Mouse (Mus musculus) skeletal muscle tissue, adult 2 months (tissue): ENCODE results near the gene Daam1.

Experiments
- DNase-seq: peaks from one replicate; pipeline ENCODE4 v3.0.0-alpha.2; 2012; ENCODE audit warnings: low read depth, low spot score

Gene Daam1

GRCm38 (mm10) chr12:71863846-71864543 is 33.1 kb downstream of the Daam1 start:
- peak; percentile 83 for DNase-seq

DNA sequence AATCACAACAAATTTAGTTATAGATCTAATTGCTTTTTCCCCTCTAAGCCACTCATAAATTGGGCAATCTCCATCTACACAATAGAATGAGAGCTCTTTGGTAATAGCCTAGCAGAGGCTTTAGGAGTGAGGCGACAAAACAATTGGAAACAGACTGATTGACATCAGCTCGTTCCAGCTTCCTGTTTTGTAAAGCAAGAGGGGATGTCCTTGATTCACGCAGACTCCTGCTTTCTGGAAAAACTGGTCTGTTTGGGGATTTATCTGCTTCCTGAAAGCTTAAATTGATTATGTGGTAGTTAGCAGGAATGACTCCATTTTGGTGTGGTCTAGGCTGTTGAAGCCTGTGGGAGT is 33.6 kb downstream of the Daam1 start:
- DNase-seq, result no peak

- DNase-seq, result no peak
These were observed 35.1 kb downstream of the Daam1 start for GRCm38 (mm10) chr12:71865937-71866336.

DNA sequence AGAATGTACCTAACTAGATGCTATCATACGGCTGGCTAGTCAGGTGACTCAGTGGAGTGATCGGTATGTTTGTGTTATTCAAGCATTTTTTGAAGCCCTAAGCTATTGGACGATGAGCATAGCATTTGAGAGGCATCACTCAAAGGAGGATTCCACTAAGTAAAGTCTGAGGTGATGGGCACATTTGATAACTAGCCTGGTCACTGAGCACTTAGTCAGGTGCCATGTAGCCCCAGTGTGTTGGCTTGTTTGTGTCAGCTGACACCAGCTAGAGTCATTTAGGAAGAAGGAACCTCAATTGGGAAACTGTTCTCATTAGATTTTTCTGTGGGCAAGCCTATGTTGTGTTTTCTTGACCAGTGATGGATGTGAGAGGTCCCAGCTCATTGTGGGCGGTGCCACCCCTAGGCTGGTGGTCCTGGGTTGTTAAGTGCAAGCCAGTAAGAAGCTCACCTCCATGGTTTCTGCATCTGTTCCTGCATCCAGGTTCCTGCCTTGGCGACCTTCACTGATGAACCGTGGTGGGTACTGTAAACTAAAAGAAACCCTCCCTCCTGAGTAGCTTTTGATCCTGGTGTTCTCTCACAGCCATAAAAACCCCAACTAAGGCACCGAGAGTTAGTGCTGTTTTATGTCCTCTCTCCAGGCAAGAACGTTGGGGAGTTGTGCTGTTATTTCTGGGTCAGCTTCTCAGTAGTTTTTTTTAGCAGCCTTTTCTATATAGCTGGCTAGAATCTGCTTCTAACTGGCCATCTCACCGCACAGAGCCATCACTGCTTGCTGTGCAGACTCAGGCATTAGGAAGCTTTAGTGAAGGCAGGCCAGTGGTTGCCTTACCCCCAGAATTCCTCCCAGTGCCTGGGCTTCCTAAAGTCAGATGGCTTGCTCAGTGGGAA is 36.7 kb downstream of the Daam1 start:
- DNase-seq, result no peak

DNA sequence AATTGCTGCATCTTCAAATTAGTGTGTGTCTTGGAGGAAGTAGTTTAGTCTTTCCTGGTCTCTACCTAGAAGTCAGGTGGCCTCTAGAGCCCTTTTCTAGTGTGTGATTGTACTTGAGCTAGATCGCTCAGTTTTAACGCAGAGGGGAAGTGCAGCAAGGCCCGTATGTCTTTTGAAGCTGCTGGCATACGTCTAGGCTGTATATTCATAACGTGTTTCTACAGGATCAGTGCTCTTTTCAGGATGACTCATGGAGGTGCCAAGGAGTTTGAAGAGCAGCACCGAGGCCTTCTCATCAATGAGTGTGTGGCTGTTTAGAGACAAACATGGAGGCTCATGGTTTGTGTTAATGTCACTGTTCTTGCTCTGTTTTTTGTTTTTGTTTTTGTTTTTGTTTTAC is 39.8 kb downstream of the Daam1 start:
- DNase-seq, result no peak

- no peak for DNase-seq
These were observed 41.5 kb downstream of the Daam1 start for GRCm38 (mm10) chr12:71872330-71872729.

- DNase-seq, result no peak
These were observed 43.7 kb downstream of the Daam1 start for GRCm38 (mm10) chr12:71874561-71874960.

GRCm38 (mm10) chr12:71874984-71875383 is 44.1 kb downstream of the Daam1 start:
- no peak for DNase-seq

- DNase-seq, result peak; percentile 46
These were observed 45.0 kb downstream of the Daam1 start for GRCm38 (mm10) chr12:71875761-71876489.

GRCm38 (mm10) chr12:71880987-71881386 is 50.1 kb downstream of the Daam1 start:
- no peak for DNase-seq

- DNase-seq, result no peak
These were observed 50.6 kb downstream of the Daam1 start for GRCm38 (mm10) chr12:71881477-71881876.

- DNase-seq, result peak; percentile 53
These were observed 52.3 kb downstream of the Daam1 start for GRCm38 (mm10) chr12:71883066-71883711.

DNA sequence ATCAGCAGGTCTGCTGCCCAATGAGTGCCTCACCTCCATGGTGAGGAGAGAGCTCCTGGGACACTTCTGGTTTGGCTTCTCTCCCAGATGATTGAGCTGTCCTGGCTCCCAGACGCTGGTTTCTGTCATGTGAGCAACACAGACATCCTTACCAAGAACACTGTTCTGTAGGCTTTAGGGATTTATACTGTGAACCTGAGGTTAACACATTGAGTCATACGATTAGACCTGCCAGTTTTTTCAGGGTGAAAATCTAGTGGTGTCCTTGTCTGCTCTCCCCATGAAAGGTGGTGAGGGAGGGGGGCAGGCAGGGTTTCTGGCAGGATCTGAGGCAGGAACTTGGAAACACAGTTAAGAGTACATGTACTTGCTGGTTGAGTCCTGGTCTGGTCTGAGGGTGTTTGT is 54.3 kb downstream of the Daam1 start:
- DNase-seq, result peak; percentile 70

- DNase-seq, result peak; percentile 69
These were observed 54.8 kb downstream of the Daam1 start for GRCm38 (mm10) chr12:71885717-71886116.

GRCm38 (mm10) chr12:71886406-71886805 is 55.5 kb downstream of the Daam1 start:
- peak; percentile 40 for DNase-seq

DNA sequence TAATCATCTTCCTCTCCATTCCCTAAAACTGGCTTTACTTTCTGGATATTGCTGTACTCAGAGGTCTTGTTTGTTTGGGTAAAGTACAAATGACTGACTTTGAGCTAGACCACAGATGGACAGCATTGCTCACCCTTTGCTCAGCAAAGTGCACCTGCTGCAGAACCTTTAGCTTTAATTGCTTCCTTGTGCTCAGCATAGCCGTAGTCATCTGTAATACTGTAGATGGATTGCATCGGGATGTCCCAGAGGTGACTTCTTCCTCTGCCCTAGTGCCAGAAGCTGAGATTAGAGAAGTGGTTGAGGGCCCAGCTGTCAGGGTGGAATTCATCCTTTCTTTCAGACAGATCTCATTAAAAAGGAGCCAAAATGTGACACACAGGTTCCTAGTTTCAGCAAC is 56.1 kb downstream of the Daam1 start:
- no peak for DNase-seq

DNA sequence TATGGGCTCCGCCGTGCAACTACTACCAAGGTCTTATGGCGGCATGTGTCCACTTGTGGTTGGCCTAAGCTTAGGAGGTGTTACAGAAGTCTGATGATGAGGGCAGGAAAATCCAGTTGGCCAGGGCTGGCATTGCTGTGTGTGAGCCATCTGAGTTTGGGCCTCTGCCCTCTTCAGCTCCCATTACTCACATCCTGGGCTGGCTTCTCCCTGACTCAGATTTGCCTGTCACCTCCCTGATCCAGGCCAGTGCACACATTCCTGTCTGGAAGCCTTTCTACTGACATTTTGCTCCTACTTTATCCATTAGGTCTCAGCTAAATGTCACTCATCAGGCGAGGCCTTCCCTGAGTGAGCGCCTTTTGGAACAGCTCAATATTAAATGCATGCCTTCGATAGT is 57.5 kb downstream of the Daam1 start:
- peak; percentile 78 for DNase-seq

GRCm38 (mm10) chr12:71889266-71889665 is 58.4 kb downstream of the Daam1 start:
- DNase-seq, result no peak

DNA sequence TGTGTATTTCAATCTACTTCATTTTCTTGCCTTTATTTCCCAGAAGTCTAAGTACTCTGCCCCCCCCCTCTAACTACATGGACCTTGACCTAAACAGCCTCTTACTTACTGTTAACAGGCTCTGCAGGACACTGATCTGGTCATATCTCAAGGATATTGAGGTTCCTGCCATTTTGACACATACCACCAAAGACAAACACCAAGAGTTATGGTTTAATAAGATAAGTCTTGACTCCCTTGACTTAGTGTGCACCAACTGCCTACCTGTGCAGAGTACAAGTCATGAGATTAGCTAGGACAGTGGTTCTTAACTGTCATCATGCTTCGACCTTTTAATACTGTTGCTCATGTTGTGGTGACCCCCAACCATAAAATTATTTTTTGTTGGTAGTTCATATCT is 59.4 kb downstream of the Daam1 start:
- DNase-seq, result no peak

- no peak for DNase-seq
These were observed 61.0 kb downstream of the Daam1 start for GRCm38 (mm10) chr12:71891729-71892355.

DNA sequence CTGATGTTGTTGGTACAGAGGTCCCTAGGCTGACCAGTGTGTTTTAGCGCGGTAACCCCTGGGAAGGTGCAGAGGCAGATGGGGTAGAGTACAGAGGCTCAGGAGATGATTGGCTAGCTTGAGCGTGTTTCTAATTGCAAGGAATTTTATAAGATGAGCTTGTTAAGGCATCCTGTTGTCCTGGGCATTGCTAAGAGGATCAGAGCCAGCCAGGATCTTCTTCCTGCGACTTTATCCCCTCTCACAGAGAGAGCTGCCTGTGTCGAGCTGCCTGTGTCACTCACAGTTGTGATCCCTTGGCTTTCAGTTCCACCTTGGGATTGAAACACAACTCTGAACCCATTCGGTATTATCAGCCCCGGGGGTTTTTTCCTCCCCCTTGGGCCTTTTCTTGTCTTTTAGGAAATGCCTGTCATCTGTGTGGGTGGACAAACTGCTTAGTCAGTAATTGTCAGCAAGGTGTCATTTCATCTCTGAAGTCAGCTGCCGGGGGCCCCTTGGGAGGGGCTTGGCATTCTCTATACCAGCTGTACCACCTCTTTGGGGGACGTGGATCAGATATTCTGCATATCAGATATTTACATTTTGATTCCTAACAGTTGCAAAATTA is 62.2 kb downstream of the Daam1 start:
- no peak for DNase-seq
